Mouse (Mus musculus): ENCODE results near the gene Olfr378.

Olfr378 gene

GRCm38 (mm10) chr11:73428377-73428776 lies at the start of gene Olfr378:
TSS of gene Olfr378 (minus strand) at chr11:73428477.
- in situ Hi-C loops (cut with MboI; ENCODE audit: low pct_unique_long_range_greater_than_20kb in 1 of 2, low sequenced_read_pairs in 2 of 2, unreplicated experiment in 1 of 2), result no loop called here

GRCm38 (mm10) chr11:73457408-73457807 lies 29.1 kb upstream of the Olfr378 start, which contains the start of gene Olfr380:
TSS of gene Olfr380 (minus strand) at chr11:73457508.
- in situ Hi-C loops (cut with MboI; ENCODE audit: low pct_unique_long_range_greater_than_20kb in 1 of 2, low sequenced_read_pairs in 2 of 2, unreplicated experiment in 1 of 2), result no loop called here

- in situ Hi-C loops (cut with MboI; ENCODE audit: low pct_unique_long_range_greater_than_20kb in 1 of 2, low sequenced_read_pairs in 2 of 2, unreplicated experiment in 1 of 2), result no loop called here
Measured at GRCm38 (mm10) chr11:73399514-73399913, 28.8 kb downstream of the Olfr378 start, which contains the start of gene Olfr1. TSS of gene Olfr1 (minus strand) at chr11:73399614.

GRCm38 (mm10) chr11:73395374-73395773 lies 32.9 kb downstream of the Olfr378 start:
- in situ Hi-C loops (cut with MboI; ENCODE audit: low pct_unique_long_range_greater_than_20kb in 1 of 2, low sequenced_read_pairs in 2 of 2, unreplicated experiment in 1 of 2), result no loop called here

Measured in mouse embryonic stem cell (cell line).